Mouse (Mus musculus) CD4-positive, CD25-positive, alpha-beta regulatory T cell, adult 4 months (primary cell): ENCODE results near the gene Cyp8b1. TPM values are rescaled to one million over a fixed set of nuclear protein-coding genes. Genes with fewer than 3 reads are reported as not detected.

Source experiments
- ATAC-seq: one replicate; pipeline ENCODE4 v1.8.0; 2017
- polyA plus RNA-seq, 2 experiments: library from polyadenylated mRNA; unstranded; fragments of 100-300 nt; shearing (Covaris generic); gene quantifications; one replicate each; pipeline ENCODE4 v1.2.1; 2017

Gene Cyp8b1
- polyA plus RNA-seq, 2 experiments from 2014 or later: not detected

- ATAC-seq: no peak
These were observed 1.8 kb downstream of the Cyp8b1 start for GRCm38 (mm10) chr9:121914226-121914757.

- ATAC-seq: no peak
These were observed 3.3 kb downstream of the Cyp8b1 start for GRCm38 (mm10) chr9:121912786-121913185.

GRCm38 (mm10) chr9:121911196-121911595 lies 4.9 kb downstream of the Cyp8b1 start:
- ATAC-seq: no peak

GRCm38 (mm10) chr9:121909635-121910034 lies 6.5 kb downstream of the Cyp8b1 start:
- no peak for ATAC-seq

GRCm38 (mm10) chr9:121908321-121908720 lies 7.8 kb downstream of the Cyp8b1 start:
- ATAC-seq: no peak

GRCm38 (mm10) chr9:121907356-121908070 lies 8.6 kb downstream of the Cyp8b1 start:
- ATAC-seq: no peak

GRCm38 (mm10) chr9:121906456-121906855 lies 9.6 kb downstream of the Cyp8b1 start:
- no peak for ATAC-seq

- no peak for ATAC-seq
These were observed 10.4 kb downstream of the Cyp8b1 start for GRCm38 (mm10) chr9:121905556-121906185.

- ATAC-seq: no peak
These were observed 11.2 kb downstream of the Cyp8b1 start for GRCm38 (mm10) chr9:121904946-121905345.

- no peak for ATAC-seq
These were observed 11.8 kb downstream of the Cyp8b1 start for GRCm38 (mm10) chr9:121904319-121904718.

GRCm38 (mm10) chr9:121903476-121904305 lies 12.4 kb downstream of the Cyp8b1 start:
- ATAC-seq: no peak

GRCm38 (mm10) chr9:121901710-121902700 lies 14.1 kb downstream of the Cyp8b1 start:
- no peak for ATAC-seq

GRCm38 (mm10) chr9:121900282-121900855 lies 15.7 kb downstream of the Cyp8b1 start:
- no peak for ATAC-seq

GRCm38 (mm10) chr9:121899306-121899705 lies 16.8 kb downstream of the Cyp8b1 start:
- ATAC-seq: no peak

GRCm38 (mm10) chr9:121898245-121898644 lies 17.9 kb downstream of the Cyp8b1 start, which contains the start of gene Ackr2:
TSS of gene Ackr2 (plus strand) at chr9:121898355.
- ATAC-seq: no peak

- no peak for ATAC-seq
These were observed 19.3 kb downstream of the Cyp8b1 start for GRCm38 (mm10) chr9:121896820-121897219.

GRCm38 (mm10) chr9:121895392-121895993 lies 20.6 kb downstream of the Cyp8b1 start:
- ATAC-seq: no peak

- ATAC-seq: no peak
These were observed 21.7 kb downstream of the Cyp8b1 start for GRCm38 (mm10) chr9:121894447-121894846.

- ATAC-seq: no peak
These were observed 23.9 kb downstream of the Cyp8b1 start for GRCm38 (mm10) chr9:121892057-121892687.

GRCm38 (mm10) chr9:121891301-121891700 lies 24.8 kb downstream of the Cyp8b1 start:
- no peak for ATAC-seq
